Mouse (Mus musculus) cerebellum, adult 9-10 months (tissue): ENCODE data around the gene Helz.

Experiments used
- DNase-seq: peaks from one replicate; pipeline ENCODE4 v3.0.0; 2022

Gene Helz

GRCm38 (mm10) chr11:107682694-107683355 lies 135.1 kb downstream of the Helz start:
- no peak for DNase-seq

- no peak for DNase-seq
These were observed 136.1 kb downstream of the Helz start for GRCm38 (mm10) chr11:107683544-107684465.

GRCm38 (mm10) chr11:107686290-107686689 lies 138.6 kb downstream of the Helz start:
- DNase-seq, result no peak

- no peak for DNase-seq
These were observed 140.8 kb downstream of the Helz start for GRCm38 (mm10) chr11:107688480-107688879.

GRCm38 (mm10) chr11:107691569-107691968 lies 143.8 kb downstream of the Helz start:
- DNase-seq, result no peak

GRCm38 (mm10) chr11:107693338-107693737 lies 145.6 kb downstream of the Helz start:
- no peak for DNase-seq

GRCm38 (mm10) chr11:107699967-107700366 lies 152.2 kb downstream of the Helz start:
- DNase-seq, result no peak

- no peak for DNase-seq
These were observed 155.8 kb downstream of the Helz start for GRCm38 (mm10) chr11:107703272-107704134.

- no peak for DNase-seq
These were observed 157.3 kb downstream of the Helz start for GRCm38 (mm10) chr11:107705060-107705459.

- peak; percentile 72 for DNase-seq
These were observed 157.8 kb downstream of the Helz start for GRCm38 (mm10) chr11:107705476-107706074.

- no peak for DNase-seq
These were observed 160.3 kb downstream of the Helz start for GRCm38 (mm10) chr11:107707897-107708610.

GRCm38 (mm10) chr11:107710379-107710778 lies 162.6 kb downstream of the Helz start:
- no peak for DNase-seq

GRCm38 (mm10) chr11:107714368-107714767 lies 166.6 kb downstream of the Helz start:
- DNase-seq, result no peak

- no peak for DNase-seq
These were observed 168.7 kb downstream of the Helz start, which contains the start of gene Cacng1 for GRCm38 (mm10) chr11:107716332-107716938. TSS of gene Cacng1 (minus strand) at chr11:107716522.

GRCm38 (mm10) chr11:107720264-107721021 lies 172.7 kb downstream of the Helz start:
- no peak for DNase-seq

GRCm38 (mm10) chr11:107721057-107721456 lies 173.3 kb downstream of the Helz start:
- DNase-seq, result no peak

GRCm38 (mm10) chr11:107724603-107725002 lies 176.9 kb downstream of the Helz start:
- DNase-seq, result no peak

- DNase-seq, result no peak
These were observed 180.5 kb downstream of the Helz start for GRCm38 (mm10) chr11:107728073-107728863.

- no peak for DNase-seq
These were observed 181.4 kb downstream of the Helz start for GRCm38 (mm10) chr11:107729141-107729540.

- DNase-seq, result peak; percentile 72
These were observed 183.2 kb downstream of the Helz start for GRCm38 (mm10) chr11:107730940-107731339.
